Comparison of ENCODE assay signal across 8 mouse cellular contexts in the genomic region with DNA sequence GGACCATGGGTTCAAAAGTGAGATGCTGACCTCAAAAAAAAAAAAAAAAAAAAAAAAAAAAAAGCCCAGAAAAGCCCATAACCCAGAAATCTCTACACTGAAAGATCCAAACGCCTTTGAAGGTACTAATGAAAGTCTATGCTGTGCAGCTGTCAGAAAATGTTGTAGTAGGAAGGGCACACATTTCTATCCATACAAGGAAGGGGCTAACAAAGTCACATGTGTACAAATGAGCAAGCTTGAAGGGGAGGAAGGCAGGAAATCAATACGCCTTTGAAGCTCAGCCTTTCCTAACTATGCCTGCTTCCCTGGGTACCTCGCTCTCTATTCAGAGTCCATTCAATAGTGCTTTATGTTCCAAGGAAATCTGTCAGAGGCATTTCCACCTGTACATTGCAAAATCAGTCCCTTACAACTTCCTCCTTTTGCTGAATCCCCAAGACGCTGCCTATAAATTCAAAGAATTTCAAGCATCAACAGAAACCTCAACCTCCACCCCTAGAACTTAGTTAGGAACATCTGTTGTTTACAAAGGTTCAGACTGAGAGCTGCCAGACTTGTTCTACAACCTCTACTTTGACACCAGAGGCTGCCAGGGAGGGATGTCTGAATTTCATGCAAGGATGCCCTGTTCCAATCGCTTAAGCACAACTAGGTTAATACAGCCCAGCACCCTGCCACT.
A peak's percentile ranks its signal among the peaks of the same experiment; 100 is the strongest.
DNase-seq lines count a peak whose midpoint lies in the region; ATAC-seq and TF ChIP-seq lines count a peak whose summit lies in the region.

No protein-coding gene starts in this region.

- peak; percentile 86 for ATAC-seq in midbrain, embryonic 13.5 days
- no peak for ATAC-seq in midbrain, embryonic 11.5 days (ENCODE audit: low FRiP score)
- ATAC-seq in embryonic facial prominence, embryonic 14.5 days (ENCODE audit: low read depth): peak; percentile 85

- H3K4me2 ChIP-seq in midbrain, embryonic 13.5 days (replicated peaks): no peak overlapping the region
- H3K4me2 ChIP-seq in midbrain, embryonic 11.5 days: no peak overlapping the region
- H3K4me2 ChIP-seq in embryonic facial prominence, embryonic 14.5 days (ENCODE audit: low read depth, low read length): no peak overlapping the region

- H3K4me1 ChIP-seq in midbrain, embryonic 13.5 days (replicated peaks): peaks cover 32% of the 10 kb centered on the region
- H3K4me1 ChIP-seq in midbrain, embryonic 11.5 days (ENCODE audit: control insufficient read depth, insufficient read depth, low read length): peaks cover 9% of the 10 kb centered on the region; the same call in 1 of the 2 replicates
- peaks cover 22% of the 10 kb centered on the region for H3K4me1 ChIP-seq in embryonic facial prominence, embryonic 14.5 days (ENCODE audit: control insufficient read depth, insufficient read depth, low read length)
- H3K4me1 ChIP-seq in olfactory bulb, adult 2 months (ENCODE audit: control insufficient read depth, insufficient read depth, low read length): peaks cover 3% of the 10 kb centered on the region

- peak overlapping the region; percentile 59 for H3K27ac ChIP-seq in midbrain, embryonic 13.5 days
- no peak overlapping the region for H3K27ac ChIP-seq in midbrain, embryonic 11.5 days (ENCODE audit: low read depth, low read length)
- H3K27ac ChIP-seq in embryonic facial prominence, embryonic 14.5 days (replicated peaks; ENCODE audit: low read depth, low read length): peak overlapping the region; percentile 31; the same call in 1 of the 2 replicates
- peak overlapping the region; percentile 61; the same call in 1 of the 2 replicates for H3K27ac ChIP-seq in olfactory bulb, adult 2 months (ENCODE audit: insufficient read depth, low read depth, low read length)

- H3K27me3 ChIP-seq in midbrain, embryonic 13.5 days: no peaks in the 10 kb centered on the region
- H3K27me3 ChIP-seq in midbrain, embryonic 11.5 days (ENCODE audit: control insufficient read depth, insufficient read depth, low read length): no peaks in the 10 kb centered on the region
- H3K27me3 ChIP-seq in embryonic facial prominence, embryonic 14.5 days (replicated peaks; ENCODE audit: control insufficient read depth, insufficient read depth, low read length): no peaks in the 10 kb centered on the region

- 21% methylated on average over 5 of the region's 5 CpGs for WGBS in midbrain, embryonic 13.5 days
- WGBS in midbrain, embryonic 11.5 days: 28% methylated on average over 5 of the region's 5 CpGs
- WGBS in embryonic facial prominence, embryonic 14.5 days: 17% methylated on average over 5 of the region's 5 CpGs
- 48% methylated on average over 5 of the region's 5 CpGs for WGBS in olfactory bulb, adult 2 months

- TF ChIP-seq POLR2A in olfactory bulb, adult 2 months (IDR thresholded peaks at IDR 0.05; ENCODE audit: insufficient read depth, low read depth, low read length): no peak

- H3K4me3 ChIP-seq in midbrain, embryonic 13.5 days (replicated peaks): no peak overlapping the region
- H3K4me3 ChIP-seq in midbrain, embryonic 11.5 days (ENCODE audit: low read depth, low read length): no peak overlapping the region
- no peak overlapping the region for H3K4me3 ChIP-seq in embryonic facial prominence, embryonic 14.5 days (ENCODE audit: low read depth, low read length)
- no peak overlapping the region for H3K4me3 ChIP-seq in olfactory bulb, adult 2 months (ENCODE audit: insufficient read depth, low read depth, low read length)

- no peak for DNase-seq in midbrain, embryonic 11.5 days (ENCODE audit: low spot score, missing footprints)
- peak; percentile 91 for DNase-seq in embryonic facial prominence, embryonic 14.5 days (ENCODE audit: low spot score)
- DNase-seq in kidney, postnatal 10 days: peak; percentile 40
- no peak for DNase-seq in spleen, postnatal 10 days (ENCODE audit: low spot score in 2 of 2)
- DNase-seq in ovary, postnatal 14 days (ENCODE audit: low spot score): no peak
- DNase-seq in ovary, postnatal 36 days (ENCODE audit: low spot score): no peak

- H3K36me3 ChIP-seq in midbrain, embryonic 13.5 days: no peaks in the 10 kb centered on the region
- H3K36me3 ChIP-seq in midbrain, embryonic 11.5 days (ENCODE audit: control insufficient read depth, insufficient read depth, low read length): no peaks in the 10 kb centered on the region
- H3K36me3 ChIP-seq in embryonic facial prominence, embryonic 14.5 days (ENCODE audit: control insufficient read depth, insufficient read depth, low read length): no peaks in the 10 kb centered on the region

- H3K9me3 ChIP-seq in midbrain, embryonic 13.5 days: no peaks in the 10 kb centered on the region
- H3K9me3 ChIP-seq in midbrain, embryonic 11.5 days (ENCODE audit: control insufficient read depth, low read length): no peaks in the 10 kb centered on the region
- H3K9me3 ChIP-seq in embryonic facial prominence, embryonic 14.5 days (ENCODE audit: control insufficient read depth, low read length): no peaks in the 10 kb centered on the region

- no peak overlapping the region for H3K9ac ChIP-seq in midbrain, embryonic 13.5 days (replicated peaks)
- no peak overlapping the region for H3K9ac ChIP-seq in midbrain, embryonic 11.5 days (ENCODE audit: low read length)
- H3K9ac ChIP-seq in embryonic facial prominence, embryonic 14.5 days (ENCODE audit: low read depth, low read length): no peak overlapping the region

- TF ChIP-seq CTCF in olfactory bulb, adult 2 months (IDR thresholded peaks at IDR 0.05; ENCODE audit: insufficient read depth, low read depth, low read length): no peak

Comparison
In these comparisons a context has a peak if more than half of its experiments do, and no peak if none do; other contexts are left out.
1. DNase-seq: peak in embryonic facial prominence, embryonic 14.5 days (single experiment) and kidney, postnatal 10 days (single experiment); none in midbrain, embryonic 11.5 days (single experiment), spleen, postnatal 10 days (0 of 2), ovary, postnatal 14 days (single experiment) and ovary, postnatal 36 days (single experiment).